Mouse (Mus musculus): ENCODE measurements around the gene Fpgt. TPM values are rescaled to one million over a fixed set of nuclear protein-coding genes. Genes with fewer than 3 reads are reported as not detected.

Fpgt gene
- 62.9 TPM for polyA plus RNA-seq (2017; shearing (Covaris generic))

DNA sequence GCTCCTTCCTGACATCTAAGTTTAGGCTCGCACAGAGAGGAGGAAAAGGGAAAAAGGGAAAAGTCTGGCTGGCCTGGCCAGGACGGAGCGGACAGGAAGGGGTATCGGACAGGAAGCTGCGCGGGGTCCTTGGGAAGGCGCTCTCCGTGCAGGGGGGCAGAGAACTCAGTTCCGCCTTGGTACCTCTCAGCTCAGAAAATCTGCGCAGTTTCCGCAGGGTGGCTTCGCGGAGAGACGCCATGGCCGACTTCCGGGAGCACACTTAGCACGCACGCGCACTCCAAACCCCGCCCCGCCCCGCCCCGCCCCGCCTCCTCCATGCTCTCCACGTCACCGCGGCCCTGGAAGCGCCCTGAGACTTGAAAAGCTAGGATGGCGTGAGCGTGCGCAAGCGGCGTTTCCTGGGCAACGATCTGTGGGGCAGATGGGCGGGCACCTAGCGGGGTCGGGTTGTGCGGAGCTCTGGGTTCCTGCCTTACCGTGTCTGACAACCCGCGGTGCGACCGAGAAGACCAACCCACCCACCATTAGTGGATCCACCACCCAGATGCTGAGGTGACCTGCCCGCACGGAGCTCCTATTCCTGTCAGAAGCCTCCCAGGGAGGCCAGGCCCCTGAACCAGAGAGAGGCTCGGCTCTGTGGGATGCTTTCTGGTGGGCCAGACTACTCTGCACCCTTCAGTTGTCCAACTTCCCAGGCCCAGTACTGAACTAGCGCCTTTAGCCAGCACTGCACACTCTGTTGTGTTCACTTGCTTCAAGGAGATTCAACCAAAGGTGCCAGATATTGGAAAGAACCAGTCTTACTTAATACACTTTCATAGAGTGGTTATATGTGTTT, at the start of gene Fpgt, which contains the start of gene Lrriq3:
Gene Fpgt, minus strand, starts transcription at position 288 of the 841 bp plus-strand sequence.
Gene Lrriq3, plus strand, starts transcription at position 319 of the 841 bp plus-strand sequence.

GRCm38 (mm10) chr3:155055231-155055916, 37.8 kb downstream of the Fpgt start, which contains the start of gene Tnni3k:
TSS of gene Tnni3k (minus strand) at chr3:155055407.

Other genes starting within 250 kb of the Fpgt start
- gene Tnni3k, start 38.0 kb downstream of the Fpgt start, polyA plus RNA-seq (2017; shearing (Covaris generic)) = not detected
- gene Lrriq3, start within 50 bp of the Fpgt start, polyA plus RNA-seq (2017; shearing (Covaris generic)) = 0.77 TPM

Measured in effector memory CD4-positive, alpha-beta T cell, adult 7 months (primary cell).